Mouse (Mus musculus) midbrain, embryonic 10.5 days (tissue): ENCODE results near the gene Lrsam1. TPM values are rescaled to one million over a fixed set of nuclear protein-coding genes. Genes with fewer than 3 reads are reported as not detected.

Source experiments
- DNase-seq: peaks from one replicate; pipeline ENCODE4 v3.0.0-alpha.2; 2017; ENCODE audit warnings: low spot score
- H3K27ac ChIP-seq: fragments of 300-500 bp; sonication (generic); replicated peaks from 2 replicates; pipeline ENCODE4 v1.5.1; 2016; ENCODE audit warnings: mild to moderate bottlenecking
- H3K27me3 ChIP-seq: fragments of 300-500 bp; sonication (generic); 2 replicates; pipeline ENCODE4 v1.6.1; 2016; ENCODE audit warnings: low read depth, mild to moderate bottlenecking; ENCODE audit not compliant: poor library complexity, severe bottlenecking
- H3K36me3 ChIP-seq: fragments of 300-500 bp; sonication (generic); 2 replicates; pipeline ENCODE4 v1.6.1; 2016; ENCODE audit warnings: mild to moderate bottlenecking, moderate library complexity
- H3K4me1 ChIP-seq: fragments of 300-500 bp; sonication (generic); 2 replicates; pipeline ENCODE4 v1.6.1; 2016
- H3K4me3 ChIP-seq: fragments of 300-500 bp; sonication (generic); 2 replicates; pipeline ENCODE4 v1.5.1; 2016; ENCODE audit warnings: mild to moderate bottlenecking, moderate library complexity
- H3K9me3 ChIP-seq: fragments of 300-500 bp; sonication (generic); replicated peaks from 2 replicates; pipeline ENCODE4 v1.6.1; 2016; ENCODE audit warnings: mild to moderate bottlenecking
- WGBS: fragments of 180-500 bp; shearing (Covaris S2); methylation state at CpG from one replicate; pipeline ENCODE4 v1.1.7; 2016; 5-methylcytosine and 5-hydroxymethylcytosine counted together
- polyA plus RNA-seq: library from polyadenylated mRNA; unstranded; fragments of >200 nt; fragmentation: Nextera tagmentation; extraction: Ambion mirVana; gene quantifications from 2 replicates; pipeline ENCODE4 v1.2.1, GENCODE M21; 2016

The Lrsam1 gene
- polyA plus RNA-seq, 1 experiment from 2014 or later = 9.8 TPM

DNA sequence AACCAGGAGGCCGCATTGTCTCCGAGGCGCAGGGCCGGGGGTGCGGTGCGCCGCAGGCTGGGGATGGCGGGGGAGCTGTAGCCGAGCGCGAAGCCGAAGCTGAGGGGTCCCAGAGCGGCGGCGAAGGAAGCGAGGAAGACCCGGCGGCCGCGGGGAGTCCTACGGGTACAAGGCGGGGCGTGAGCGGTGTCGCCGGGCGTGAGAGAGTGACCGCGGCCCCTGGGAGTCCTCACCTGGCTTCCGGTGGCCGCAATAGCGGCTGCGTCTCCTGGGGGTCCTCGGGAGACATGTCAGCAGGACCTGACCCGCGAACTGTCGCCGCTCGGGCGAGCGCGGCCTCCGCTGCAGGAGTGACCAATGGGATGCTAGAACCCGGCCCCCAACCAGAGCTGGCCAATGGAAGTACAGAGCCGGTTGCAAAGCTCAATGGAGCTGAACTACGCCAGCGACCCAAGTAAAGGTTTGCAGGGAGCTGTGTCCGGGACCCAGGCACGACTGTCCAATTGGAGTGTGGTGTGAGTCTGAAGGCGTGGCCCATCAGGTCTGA lies 20.4 kb upstream of the Lrsam1 start, which contains the start of gene Slc2a8:
Gene Slc2a8 (minus strand): TSS at position 359 of the 547 bp plus-strand sequence.
- Histone ChIP-seq H3K4me1 (peaks cover 29% of the 10 kb centered on the region), H3K36me3 (peaks cover 4% of the 10 kb centered on the region; the same call in 1 of the 2 replicates), H3K4me3 (peak within 1 kb of the TSS; percentile 92), H3K9me3 (no peaks in the 10 kb centered on the region), H3K27me3 (no peaks in the 10 kb centered on the region; the same call in 1 of the 2 replicates), H3K27ac (peak within 1 kb of the TSS; percentile 90)
- DNase-seq = peak; percentile 95
- WGBS = under 1% methylated on average over 50 of the region's 50 CpGs

DNA sequence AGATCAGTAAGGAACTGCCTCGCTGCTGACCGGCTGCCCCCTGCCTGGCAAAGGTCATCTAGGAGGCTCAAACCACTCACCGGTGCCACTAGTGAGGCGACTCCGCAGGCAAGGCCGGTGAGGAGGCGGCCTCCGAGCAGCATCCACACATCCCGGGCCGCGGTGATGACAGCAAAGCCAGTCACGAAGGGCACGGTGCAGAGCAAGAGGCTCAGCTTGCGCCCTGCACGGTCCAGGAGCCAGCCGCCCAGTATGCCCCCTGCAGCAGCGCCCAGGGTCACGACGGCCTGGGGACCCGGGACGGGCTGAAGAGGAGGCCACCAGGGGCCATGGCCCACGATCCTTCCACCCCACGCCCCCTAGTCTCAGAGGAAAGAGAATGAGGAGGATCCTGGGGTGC lies 19.9 kb upstream of the Lrsam1 start:
- Histone ChIP-seq H3K4me3 (peak overlapping the region; percentile 92), H3K36me3 (peaks cover 8% of the 10 kb centered on the region; the same call in 1 of the 2 replicates), H3K27ac (peak overlapping the region; percentile 90), H3K9me3 (no peaks in the 10 kb centered on the region), H3K27me3 (no peaks in the 10 kb centered on the region; the same call in 1 of the 2 replicates), H3K4me1 (peaks cover 32% of the 10 kb centered on the region)
- 2% methylated on average over 23 of the region's 23 CpGs for WGBS
- peak; percentile 43 for DNase-seq

DNA sequence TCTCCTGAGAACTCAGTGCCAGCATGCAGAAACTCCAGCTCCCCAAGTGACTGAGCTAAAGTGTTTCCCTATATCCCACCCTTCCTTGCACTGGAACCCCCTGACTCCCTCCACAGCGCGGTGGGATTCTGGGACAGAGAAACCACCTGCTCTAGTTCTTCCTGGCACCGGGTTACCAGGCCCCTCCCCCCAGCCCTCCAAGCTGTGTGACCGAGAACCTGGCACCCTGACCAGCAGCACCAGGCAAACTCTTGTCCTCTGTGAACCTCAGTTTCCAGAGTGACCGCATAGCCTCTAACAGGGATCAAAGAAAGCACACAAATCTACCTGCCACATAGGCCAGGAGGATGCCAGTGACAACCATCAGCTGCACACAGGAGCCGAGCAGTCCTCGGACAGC lies 18.3 kb upstream of the Lrsam1 start:
- 93% methylated on average over 7 of the region's 7 CpGs for WGBS

DNA sequence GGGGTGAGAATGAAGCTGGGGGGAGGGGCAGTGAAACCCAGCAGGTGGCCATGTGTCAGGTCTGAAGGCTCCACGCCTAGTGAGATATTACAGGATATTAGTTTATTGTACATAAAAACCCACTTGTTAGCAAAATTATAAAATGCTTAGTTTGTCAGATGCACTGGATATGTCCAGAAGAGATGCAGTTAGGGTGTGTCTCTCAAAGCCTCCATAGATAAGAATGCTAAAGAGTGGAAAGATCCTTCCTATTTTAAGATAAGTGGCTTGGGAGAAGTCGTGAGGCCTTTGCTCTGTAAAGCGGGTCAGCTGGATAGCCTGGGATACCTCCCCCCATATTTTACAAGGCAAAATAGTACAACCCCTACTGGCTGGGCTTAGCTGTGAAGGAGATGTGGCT lies 17.3 kb upstream of the Lrsam1 start:
- Histone ChIP-seq H3K36me3 (peaks cover 34% of the 10 kb centered on the region), H3K27ac (no peak overlapping the region), H3K9me3 (no peaks in the 10 kb centered on the region), H3K4me1 (peaks cover 34% of the 10 kb centered on the region), H3K27me3 (no peaks in the 10 kb centered on the region), H3K4me3 (no peak overlapping the region)
- DNase-seq = no peak
- WGBS = 81% methylated on average over 3 of the region's 3 CpGs

More for the DNA sequence above, 18.3 kb upstream of the Lrsam1 start:
- no peak for DNase-seq
- H3K4me3 ChIP-seq = no peak overlapping the region
- H3K4me1 ChIP-seq = peaks cover 34% of the 10 kb centered on the region
- H3K27ac ChIP-seq = no peak overlapping the region
- no peaks in the 10 kb centered on the region; the same call in 1 of the 2 replicates for H3K27me3 ChIP-seq
- H3K36me3 ChIP-seq = peaks cover 24% of the 10 kb centered on the region
- H3K9me3 ChIP-seq = no peaks in the 10 kb centered on the region

DNA sequence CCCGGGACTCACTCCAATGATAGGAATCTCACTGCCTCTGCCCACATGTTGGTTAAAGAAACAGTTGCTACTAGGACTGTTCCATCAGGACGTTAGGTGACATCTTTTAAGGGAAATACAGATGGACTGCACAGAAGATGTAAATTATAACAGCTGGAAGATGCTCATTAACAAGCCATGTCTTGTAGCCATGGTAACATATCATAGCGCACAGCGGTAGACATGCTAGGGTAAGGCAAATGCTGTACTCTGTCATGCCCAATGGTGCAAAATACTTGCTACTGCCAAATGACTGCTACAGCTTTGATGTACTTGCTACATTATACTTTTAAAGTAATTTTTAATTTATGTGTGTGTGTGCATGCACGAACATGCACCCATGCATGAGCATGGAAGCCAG lies 15.7 kb upstream of the Lrsam1 start:
- Histone ChIP-seq H3K4me3 (no peak overlapping the region), H3K27me3 (no peaks in the 10 kb centered on the region), H3K36me3 (peaks cover 47% of the 10 kb centered on the region), H3K9me3 (no peaks in the 10 kb centered on the region), H3K4me1 (peaks cover 23% of the 10 kb centered on the region), H3K27ac (no peak overlapping the region)
- no peak for DNase-seq
- 83% methylated on average over 5 of the region's 5 CpGs for WGBS

DNA sequence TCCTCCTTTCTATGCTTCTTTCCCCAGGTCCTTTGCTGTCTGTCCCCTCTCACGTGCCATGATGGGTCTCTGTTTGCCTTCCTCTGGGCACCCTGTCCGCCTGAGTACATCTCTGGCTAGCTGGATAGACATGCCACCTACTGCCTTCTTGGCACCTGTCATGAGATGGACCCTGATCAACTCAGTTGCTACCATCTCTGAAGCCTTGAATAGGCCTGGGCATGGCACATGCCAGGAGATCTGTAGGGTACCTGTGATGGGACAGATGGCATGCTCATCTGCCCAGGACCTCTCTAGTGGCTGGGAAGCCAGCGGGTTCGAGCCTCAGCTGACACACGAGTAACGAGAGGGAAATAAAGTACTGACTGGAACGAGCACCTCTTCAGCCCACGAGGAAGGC lies 12.8 kb upstream of the Lrsam1 start:
- no peak for DNase-seq
- peaks cover 10% of the 10 kb centered on the region; the same call in 1 of the 2 replicates for H3K4me1 ChIP-seq
- no peaks in the 10 kb centered on the region for H3K27me3 ChIP-seq
- H3K27ac ChIP-seq = no peak overlapping the region
- no peaks in the 10 kb centered on the region for H3K9me3 ChIP-seq
- H3K4me3 ChIP-seq = no peak overlapping the region
- H3K36me3 ChIP-seq = peaks cover 44% of the 10 kb centered on the region
- WGBS = 93% methylated on average over 8 of the region's 8 CpGs

DNA sequence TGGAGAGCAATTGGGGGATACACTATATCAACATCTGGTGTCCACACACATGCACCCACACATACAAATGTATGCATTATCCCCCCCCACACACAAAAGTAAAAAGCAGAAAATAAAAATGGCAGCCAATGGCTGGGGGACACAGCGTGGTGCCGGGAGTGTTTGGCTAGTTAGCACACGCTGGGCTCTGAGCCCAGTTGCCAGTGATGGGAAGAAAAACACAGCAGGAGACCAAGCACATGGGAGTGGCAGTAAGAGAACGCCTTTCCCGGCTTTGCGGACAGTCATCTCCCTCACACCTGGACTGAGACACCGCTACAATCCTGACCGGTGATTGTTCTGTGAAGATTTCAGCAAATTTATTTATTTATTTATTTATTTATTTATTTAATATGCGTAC lies 9.8 kb upstream of the Lrsam1 start:
- H3K4me1 ChIP-seq = peaks cover 18% of the 10 kb centered on the region
- no peak overlapping the region for H3K4me3 ChIP-seq
- H3K27ac ChIP-seq = no peak overlapping the region
- peaks cover 38% of the 10 kb centered on the region for H3K36me3 ChIP-seq
- DNase-seq = no peak
- H3K27me3 ChIP-seq = no peaks in the 10 kb centered on the region
- H3K9me3 ChIP-seq = no peaks in the 10 kb centered on the region
- 34% methylated on average over 9 of the region's 9 CpGs for WGBS

DNA sequence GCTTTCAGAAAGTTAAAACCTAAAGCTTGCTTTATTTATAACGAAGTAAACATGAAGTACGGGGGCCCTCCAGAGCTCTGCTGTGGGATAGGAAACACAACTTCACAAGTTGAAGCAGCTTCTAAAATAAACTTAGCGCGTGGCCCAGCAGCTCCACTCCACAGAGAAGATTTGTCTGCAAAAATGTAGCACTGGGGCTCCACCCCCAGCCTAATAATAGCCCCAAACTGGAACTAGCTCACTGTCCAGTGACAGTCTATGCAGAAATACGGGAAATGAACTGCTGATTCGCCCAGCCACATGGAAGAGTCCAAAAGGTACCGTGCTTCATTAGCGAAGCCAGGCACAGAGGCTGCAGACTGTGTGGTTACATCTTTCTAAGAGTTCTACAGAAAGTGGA lies 7.9 kb upstream of the Lrsam1 start:
- Histone ChIP-seq H3K4me1 (peaks cover 33% of the 10 kb centered on the region), H3K36me3 (peaks cover 26% of the 10 kb centered on the region), H3K9me3 (no peaks in the 10 kb centered on the region), H3K27ac (no peak overlapping the region), H3K27me3 (no peaks in the 10 kb centered on the region), H3K4me3 (no peak overlapping the region)
- no peak for DNase-seq
- WGBS = 93% methylated on average over 8 of the region's 8 CpGs

DNA sequence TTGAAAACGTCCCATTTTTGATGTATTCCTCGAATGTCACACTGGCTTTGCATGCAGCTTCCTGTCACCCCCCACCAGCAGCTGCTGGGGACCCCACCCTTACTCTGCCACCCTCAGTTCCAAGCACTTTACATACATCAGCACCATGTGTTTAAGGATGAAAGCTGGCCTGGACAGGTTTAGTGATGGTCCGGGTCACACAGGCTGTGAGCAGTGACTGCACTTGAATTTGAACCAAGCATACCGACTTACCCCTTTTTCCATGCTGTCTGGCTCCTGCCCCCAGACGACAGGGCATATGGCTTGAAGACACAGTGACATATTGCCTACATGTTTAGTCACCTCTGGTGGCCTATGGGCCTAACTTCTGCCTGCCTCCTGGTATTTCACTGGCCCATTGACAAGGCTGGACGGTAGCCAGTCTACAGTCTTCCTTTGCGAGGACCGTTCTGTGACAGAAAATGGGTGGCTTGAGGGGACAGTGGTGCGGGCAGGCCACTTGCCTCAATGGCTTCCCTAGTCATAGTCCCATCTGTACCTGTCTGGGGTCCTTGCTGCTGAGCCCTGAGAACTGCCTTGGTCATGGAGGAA lies 6.7 kb upstream of the Lrsam1 start:
- WGBS = 91% methylated on average over 9 of the region's 9 CpGs
- Histone ChIP-seq H3K27ac (no peak overlapping the region), H3K4me1 (peaks cover 45% of the 10 kb centered on the region)

DNA sequence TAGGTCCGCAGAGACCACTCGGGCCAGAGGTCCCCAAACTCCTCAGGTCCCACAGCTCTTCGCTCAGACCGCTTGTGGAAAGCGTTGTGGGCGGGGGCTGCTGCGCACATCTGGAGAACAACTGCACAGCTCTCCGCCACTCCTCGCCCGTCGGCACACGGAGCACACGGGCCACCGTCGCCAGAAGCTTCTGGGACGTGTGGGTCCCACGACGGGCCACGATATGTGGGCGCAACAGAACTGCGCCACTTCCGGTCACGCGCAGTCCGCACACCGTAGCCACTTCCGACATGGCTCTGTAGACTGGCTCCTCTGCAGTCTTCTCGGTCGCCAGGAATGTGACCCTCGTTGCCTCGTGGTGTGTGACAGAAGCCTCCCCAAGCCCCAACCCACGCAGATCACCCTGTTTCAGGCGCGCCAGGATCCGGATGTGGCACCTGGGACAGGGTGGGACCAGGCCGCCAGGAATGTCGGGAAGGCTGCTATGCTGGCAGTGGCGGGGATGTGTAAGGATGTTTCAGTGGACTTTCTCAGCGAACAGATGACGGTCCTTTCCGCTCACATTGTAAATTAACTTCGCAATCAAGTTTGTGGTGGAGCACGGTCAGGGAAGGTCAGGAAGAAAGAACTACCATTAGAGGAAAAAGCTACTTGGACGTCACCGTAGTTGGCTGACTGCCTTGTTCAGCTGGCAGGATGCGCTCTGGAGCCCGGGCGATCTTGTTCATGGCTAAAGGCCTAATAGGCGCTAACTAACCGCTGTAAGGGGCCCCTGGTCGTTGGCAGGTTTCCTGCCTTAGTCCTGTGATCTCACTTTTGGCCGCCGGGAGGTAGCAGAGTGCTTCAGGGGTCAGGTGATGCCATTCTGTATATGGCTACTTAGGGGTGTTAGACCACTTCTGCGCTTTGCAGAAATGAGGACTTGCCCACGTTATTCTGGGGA lies 5.5 kb upstream of the Lrsam1 start:
- H3K4me1 ChIP-seq = peaks cover 55% of the 10 kb centered on the region
- WGBS = 1% methylated on average over 55 of the region's 55 CpGs
- H3K4me3 ChIP-seq = peak overlapping the region; percentile 74
- peak; percentile 87 for DNase-seq
- H3K27ac ChIP-seq = peak overlapping the region; percentile 93
- H3K9me3 ChIP-seq = no peaks in the 10 kb centered on the region
- H3K36me3 ChIP-seq = peaks cover 29% of the 10 kb centered on the region
- H3K27me3 ChIP-seq = no peaks in the 10 kb centered on the region

More for the DNA sequence above, 6.7 kb upstream of the Lrsam1 start:
- Histone ChIP-seq H3K9me3 (no peaks in the 10 kb centered on the region), H3K4me3 (peak overlapping the region; percentile 74; the same call in 1 of the 2 replicates), H3K27me3 (no peaks in the 10 kb centered on the region), H3K36me3 (peaks cover 26% of the 10 kb centered on the region)
- no peak for DNase-seq

DNA sequence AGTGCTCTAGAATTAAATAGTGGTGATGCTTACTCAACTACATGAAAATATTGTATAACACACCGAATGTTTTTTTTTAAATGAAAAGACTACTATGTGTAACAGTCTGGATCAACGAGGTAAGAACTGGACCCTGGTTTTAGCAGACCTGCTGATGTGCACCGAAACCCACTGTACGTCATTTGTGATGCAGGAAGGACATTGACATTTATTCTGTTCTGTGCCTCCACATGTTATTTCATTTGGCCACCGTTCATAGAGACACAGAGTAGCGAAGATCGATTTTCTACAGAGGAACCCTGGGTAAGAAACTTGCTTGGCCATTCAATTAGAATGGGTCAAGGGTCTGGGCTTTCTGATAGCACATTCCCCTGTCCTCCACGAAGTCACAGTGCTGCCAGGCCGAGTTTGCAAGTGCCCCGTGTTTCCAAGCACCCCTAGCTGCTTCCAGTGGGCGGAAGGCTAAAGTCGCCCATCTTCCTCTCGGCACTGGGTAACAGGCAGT lies 4.8 kb upstream of the Lrsam1 start:
- peaks cover 55% of the 10 kb centered on the region for H3K4me1 ChIP-seq
- DNase-seq = no peak
- WGBS = 11% methylated on average over 13 of the region's 13 CpGs

DNA sequence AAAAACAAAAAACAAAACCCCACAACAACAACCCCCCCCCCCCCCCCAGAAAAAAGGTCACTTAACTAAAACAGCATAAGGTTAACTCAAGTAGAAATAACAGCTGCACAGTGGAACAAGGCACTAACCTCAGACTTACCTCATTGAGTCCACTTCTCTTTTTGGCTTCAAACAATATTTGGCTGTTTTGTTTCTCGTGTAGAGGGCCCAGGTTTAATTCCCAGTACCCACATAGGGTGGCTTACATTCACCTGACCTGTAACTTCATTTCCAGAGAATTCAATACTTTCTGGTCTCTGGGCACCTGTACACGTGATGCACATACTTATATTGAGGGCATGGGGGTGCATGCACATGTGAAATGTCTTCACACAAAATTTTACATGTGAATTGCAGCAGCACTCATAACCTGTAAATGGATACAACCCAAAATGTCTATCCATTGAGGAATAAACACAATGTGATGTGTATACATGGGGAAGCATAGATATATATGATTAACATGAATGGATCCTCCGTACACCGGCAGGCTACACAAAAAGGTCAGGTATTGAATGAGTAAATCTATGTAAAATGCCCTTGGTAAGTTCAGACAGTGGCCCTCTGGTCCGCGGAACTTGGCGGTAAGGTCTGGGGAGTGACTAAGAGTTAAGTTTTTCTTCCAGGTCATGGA lies 4.2 kb upstream of the Lrsam1 start:
- Histone ChIP-seq H3K4me1 (peaks cover 61% of the 10 kb centered on the region), H3K36me3 (peaks cover 29% of the 10 kb centered on the region), H3K27ac (no peak overlapping the region), H3K4me3 (peak overlapping the region; percentile 74), H3K9me3 (no peaks in the 10 kb centered on the region), H3K27me3 (no peaks in the 10 kb centered on the region)
- 15% methylated on average over 7 of the region's 7 CpGs for WGBS
- no peak for DNase-seq

More for the DNA sequence above, 4.8 kb upstream of the Lrsam1 start:
- H3K9me3 ChIP-seq = no peaks in the 10 kb centered on the region
- H3K36me3 ChIP-seq = peaks cover 29% of the 10 kb centered on the region
- H3K4me3 ChIP-seq = peak overlapping the region; percentile 74
- peak overlapping the region; percentile 93 for H3K27ac ChIP-seq
- no peaks in the 10 kb centered on the region for H3K27me3 ChIP-seq
